Mouse (Mus musculus) lung, adult 18-20 months (tissue): ENCODE data around the gene Rcan2.
"Not testable (repeated sequence)": the region's sequence is repeated elsewhere in the genome, so short reads cannot be mapped to it uniquely, and the experiment has no call there.

Experiments used
- DNase-seq, 2 experiments: peaks; one replicate each; pipeline ENCODE4 v3.0.0; 2022; ENCODE audit warnings: mixed read lengths in 2 of 2

Gene Rcan2

DNA sequence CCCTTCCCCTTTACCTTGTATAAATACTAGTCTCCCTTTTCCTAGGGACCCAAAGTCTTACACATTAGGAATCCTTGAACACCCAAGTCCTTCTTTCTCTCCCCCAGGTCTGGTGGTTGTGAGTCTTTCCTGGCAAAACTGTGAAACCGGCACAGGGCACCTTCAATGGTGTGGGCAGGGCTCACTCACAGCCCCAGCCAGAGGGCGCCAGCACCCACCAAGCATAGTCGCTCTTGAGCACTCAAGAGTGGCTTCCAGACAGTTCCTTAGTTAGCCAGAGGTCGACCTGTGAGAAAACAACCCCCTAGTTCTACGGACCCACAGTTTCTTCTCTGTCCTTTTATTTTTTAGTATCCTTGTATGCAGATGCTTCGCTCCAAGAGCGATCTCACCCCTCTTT lies at the start of gene Rcan2:
Rcan2 (plus strand) TSS at position 275 of the 400 bp plus-strand sequence.
- peak; percentile 65 to 67 for DNase-seq

DNA sequence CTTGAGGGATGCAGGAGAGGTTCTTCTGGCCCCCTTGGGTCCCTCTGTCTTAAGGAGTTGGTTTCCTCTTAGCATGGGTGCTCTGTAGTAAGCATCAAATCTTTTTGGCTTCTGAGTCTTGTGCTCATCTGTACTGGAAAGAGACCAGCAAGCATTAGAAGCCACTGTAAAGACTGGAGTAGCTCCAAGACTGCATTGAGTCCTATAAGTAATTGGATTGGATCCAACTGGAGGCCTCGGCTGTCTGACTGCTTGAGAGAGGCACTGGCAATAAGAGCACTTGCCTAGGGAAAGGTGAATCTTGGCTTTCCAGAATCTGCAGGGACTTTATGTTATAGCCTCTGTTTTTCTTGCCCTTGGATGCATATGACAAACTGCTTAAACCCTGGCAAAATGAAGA lies 48.3 kb upstream of the Rcan2 start:
- DNase-seq = no peak

DNA sequence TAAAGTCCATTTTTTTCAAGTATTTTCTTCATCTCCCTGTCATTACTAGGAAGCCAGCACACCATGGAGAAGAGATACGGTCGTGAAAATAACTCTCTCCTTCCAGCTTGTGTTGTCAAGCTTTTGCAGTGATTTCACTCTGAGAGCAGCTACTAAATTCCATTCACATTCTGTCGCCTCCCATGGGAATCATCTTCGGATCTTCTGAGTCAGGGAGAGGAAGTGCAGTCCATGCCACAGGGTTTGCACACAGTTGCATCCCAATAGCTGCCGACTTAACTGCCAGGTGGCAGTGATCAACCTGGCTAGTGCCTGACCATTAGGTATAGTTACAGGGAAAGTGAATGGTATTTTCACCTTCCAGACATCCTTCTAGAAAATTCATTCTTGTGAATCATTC lies 46.5 kb upstream of the Rcan2 start:
- no peak for DNase-seq

DNA sequence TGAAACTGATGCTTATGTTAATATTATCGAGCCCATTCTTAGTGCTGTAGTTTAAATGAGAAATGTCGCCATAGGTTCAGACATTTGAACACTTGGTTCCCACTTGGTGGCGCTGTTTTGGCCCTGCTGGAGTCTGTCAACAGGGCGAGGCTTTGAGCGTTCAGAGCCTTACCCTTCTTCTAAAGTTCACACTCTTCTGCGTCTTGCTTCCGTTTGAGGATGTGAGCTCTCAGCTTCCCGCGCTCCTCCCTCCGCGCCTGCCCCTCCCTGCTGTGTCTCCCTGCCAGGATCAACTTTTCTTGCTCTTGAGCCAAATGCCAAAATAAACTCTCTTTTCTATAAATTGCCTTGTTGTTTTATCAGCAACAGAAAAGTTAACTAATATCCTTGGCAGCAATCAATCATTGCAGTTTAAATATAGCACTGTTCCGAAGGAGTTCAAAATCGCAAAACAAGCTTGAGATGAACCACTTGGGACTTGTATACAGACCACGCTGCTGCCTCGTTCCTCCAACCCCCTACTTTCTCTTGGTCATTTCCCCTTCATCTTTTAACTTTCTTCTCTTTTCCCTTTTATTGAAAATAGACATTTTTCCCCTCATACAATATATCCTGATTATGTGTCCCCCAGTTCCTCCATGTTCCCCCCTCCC lies 42.4 kb upstream of the Rcan2 start:
- peak; percentile 38 to 40 for DNase-seq

DNA sequence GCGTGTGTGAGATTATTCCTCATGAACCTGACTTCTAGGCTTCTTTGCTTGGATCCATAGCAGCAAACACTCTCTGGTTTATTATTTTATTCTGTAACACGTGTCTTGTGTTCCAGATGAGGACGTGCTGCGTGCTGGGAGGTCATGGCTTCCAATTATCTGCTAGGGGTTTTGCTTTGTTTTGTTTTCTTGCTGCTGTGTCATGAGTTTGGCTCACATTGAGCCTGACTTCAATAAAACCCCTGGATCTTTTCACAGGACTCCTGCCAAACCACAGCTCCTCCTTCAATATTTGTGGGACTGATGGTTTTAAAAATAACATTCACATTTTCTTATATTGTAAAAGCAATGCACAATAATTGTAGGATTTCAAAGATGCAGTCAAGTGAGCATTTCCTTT lies 16.6 kb upstream of the Rcan2 start:
- DNase-seq = no peak

DNA sequence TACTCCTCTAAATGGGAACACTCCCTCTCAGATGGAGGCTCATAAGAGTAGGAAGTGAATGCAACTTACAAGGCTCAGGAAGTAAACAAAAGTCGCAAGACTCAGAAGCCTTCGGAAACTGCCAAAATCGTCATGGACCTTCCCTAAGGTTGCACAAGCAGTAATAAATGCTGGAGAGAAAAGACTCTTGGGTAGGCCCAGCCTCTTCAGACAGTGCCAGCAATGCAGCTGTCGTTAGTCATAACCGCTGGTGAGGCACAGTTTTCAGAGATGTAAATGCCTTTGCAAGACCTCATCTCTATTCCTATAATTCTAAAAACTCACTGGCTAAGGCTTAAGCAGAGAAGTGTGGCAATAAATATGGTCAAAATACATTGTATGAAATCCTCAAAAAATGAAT lies 12.9 kb upstream of the Rcan2 start:
- DNase-seq = no peak

DNA sequence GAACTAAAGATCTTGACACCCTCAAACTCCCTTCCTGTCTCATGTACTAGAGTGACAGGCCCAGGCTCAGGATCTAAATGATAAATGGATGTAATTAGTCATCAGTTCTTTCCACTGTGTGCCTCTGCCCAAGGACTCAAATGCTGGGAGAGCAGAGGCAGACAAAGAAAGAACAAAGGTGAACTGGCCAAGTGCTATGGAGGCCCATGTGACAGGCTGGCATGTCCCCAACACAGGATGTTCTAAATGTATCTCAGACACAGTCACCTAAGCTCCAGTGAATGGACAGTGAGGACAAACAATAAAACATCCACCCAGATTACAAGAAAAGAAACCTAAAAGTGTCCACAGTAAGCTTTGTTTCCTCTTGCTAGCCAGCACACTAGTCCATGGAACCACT lies 11.8 kb upstream of the Rcan2 start:
- DNase-seq = no peak

DNA sequence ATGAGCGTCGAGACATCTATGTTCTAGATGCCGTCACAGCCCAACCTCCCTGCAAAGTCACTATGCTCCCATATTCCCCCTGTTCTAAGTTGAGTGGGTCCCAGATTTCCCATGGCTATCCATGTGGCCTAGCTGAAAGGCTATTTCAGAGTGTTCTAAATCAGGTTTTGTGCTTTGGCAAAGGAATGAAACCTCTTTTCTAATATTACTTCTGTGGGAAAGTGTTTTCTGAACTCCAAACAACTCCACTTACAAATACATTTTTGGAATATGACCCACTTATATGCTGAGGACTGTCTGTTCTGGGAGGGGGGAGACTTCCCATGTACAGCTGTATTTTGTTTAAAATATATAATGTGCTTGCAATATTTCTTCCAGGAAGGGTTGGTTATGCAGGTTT lies 9.4 kb upstream of the Rcan2 start:
- no peak for DNase-seq

DNA sequence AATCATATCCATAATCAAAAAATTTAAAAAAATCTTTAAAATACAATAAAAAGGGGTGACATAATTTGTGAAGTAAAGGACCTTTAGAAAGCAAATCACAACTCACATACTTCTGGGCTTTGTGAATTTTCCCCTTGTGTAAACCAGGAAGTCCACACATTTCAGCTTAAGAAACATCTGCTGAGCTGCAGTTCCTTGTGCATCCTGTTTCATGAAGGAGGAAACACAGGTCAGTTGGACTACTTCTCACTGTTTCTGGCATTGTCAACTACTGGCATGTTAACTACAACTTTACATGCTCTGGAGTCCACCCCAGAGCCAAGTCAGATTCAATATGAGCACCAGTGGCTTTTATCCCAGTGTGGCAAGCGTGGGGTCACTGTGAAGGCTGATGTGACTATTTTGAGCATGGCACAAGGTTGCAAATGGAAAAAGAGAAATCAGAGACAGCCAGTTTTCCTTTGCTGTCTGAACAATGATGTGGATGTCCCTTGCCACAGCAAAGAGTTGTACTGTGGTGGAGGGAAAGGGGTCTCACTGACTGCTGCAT lies 6.3 kb upstream of the Rcan2 start:
- no peak for DNase-seq

DNA sequence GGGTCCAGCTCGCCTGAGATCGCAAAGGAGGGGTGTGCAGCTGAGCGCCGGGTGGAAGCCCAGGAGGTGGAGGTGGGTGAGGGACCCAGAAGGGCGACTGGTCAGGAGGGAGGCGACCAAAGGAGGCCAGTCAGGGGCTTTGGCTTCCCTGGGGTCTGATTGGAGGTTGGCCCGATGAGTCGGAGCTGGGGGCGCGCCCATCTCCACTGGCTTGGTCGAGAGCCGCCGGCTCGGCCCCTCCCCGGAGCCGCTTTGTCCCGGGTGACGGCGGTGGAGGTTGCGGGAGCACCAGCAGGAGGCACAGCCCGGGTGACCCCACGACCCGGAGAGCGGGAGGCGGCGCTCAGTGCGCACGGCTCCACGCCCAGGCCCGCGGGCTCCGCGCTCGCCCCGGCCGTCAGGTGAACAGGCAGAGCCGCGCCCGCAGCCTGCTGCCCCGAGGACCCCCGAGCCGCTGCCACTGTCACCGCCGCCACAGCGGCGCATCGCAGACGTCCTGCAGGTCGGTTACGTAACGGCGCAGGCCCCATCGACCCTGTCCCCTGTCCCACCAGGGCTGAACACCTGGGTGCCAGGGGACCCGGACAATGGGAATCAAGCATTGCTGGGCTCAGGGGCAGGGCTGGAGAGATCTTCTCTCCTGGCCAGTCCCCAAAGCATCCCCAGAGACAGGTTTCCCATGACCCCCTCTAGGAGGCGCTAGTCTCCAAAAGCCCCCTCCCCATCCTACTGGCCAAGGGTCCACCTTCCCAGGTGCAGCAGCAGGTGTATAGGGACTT lies 633 bp downstream of the Rcan2 start:
- DNase-seq = peak; percentile 37 to 46

DNA sequence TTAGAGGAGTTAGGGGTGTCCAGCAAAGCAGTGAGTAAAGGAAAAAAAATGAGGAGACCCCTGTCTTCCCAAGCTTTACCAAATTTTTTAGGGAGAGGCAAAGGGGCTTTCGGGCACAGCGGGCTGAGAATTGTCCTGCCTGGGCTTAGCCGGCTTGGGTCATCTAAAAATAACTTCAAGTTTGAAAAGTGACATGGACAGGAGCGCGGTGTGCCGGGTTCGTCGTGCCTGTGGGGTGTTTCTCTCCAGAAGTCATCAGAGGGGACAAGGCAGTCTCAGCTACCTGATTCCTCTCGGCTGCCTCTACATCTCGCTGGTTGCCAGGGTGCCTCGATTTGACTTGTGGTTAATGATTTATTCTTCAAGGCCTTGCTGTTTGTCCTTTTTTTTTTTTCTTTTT lies 1.3 kb downstream of the Rcan2 start:
- DNase-seq = no peak

DNA sequence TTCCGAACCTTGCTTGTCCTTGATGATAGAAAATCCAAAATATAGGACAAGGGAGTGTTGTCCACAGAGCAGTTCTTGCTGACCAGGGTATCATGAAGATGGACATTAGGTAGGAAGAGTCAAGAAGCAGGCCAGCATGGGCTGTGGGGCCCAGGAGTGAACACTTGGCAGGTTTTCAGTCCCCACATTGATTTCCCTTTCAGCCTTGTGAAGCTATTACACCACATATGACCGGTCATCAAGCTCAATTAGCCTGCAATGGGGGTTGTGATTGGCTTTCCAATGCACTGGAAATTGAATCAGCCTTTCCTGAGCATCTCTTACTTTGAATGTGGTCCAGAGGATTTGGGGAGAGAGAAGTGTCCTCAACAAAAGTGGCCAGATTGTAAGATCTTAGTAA lies 2.0 kb downstream of the Rcan2 start:
- DNase-seq = no peak

DNA sequence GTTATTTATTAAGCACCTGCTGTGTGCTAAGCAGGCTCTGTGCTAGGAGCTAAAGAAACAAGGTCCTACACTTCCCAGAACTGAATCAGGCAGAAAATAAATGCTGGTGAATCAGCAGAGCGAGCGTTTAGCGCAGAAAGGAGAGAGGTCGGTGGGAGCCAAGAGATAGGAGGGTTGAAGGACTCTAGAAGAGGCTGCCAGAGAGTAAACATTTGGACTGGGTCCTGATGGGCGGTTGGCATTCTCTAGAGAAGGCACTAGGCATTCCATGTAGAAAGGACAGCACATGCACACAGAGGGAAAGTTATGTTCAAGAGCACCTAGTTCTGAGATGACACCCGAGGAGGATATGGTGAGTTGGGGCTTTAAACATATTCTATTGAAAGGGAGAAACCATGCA lies 2.6 kb downstream of the Rcan2 start:
- DNase-seq = peak in 1 of 2 experiments; percentile 9

DNA sequence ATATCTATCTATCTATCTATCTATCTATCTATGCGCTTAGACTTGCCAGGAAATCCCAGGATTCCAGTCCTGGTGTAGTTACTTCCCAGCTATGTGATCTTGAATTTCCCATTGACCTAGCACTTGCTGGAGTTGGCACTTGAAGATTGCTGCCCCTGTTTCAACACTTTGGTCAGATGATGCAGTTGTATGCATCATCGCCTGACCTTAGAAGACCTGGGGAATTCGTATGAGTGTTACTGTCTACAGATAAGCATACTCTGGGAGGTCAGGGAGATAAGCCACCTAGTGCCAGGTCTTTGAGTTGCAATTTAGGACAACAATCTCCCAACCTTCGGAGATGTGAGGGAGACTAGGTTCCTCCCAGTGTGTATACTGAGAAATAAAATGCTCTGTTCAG lies 5.7 kb downstream of the Rcan2 start:
- DNase-seq = no peak

DNA sequence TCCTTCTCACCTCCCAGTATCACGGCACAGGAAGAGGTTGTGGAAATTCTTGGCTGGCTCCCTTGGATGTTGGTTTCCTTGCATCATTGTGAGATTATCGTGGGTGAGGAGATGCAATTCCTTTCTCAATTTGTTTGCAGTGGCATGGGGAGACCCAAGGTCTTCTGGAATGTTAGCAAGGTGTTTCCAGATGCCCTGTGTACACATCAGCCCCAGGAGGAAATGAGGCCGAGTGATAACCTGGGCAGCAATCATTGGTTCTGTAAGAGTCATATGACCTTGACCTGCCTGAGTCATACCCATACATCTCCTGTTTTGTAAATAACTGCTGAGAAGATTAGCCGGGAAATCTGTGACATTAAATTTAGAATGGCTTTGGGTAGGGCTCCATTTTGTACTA lies 10.3 kb downstream of the Rcan2 start:
- DNase-seq = no peak

DNA sequence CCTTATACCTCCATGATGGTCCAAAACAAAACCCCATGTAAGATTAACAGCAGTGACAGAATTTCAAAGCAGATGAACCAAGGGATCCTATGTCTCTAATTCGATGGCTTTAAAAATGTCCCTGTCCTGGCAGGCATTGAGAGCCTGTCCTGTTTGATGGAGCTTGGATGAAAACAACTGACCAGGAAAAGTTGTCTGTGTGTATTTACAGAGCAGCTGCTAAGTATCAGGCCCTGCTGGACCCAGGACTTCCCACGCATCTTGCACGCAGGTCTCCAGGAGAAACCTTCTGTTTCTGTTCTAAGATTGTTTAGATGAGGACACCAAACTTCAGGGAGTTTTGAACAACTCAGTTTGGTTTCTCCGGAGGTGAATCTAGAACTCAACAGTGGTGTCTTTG lies 14.2 kb downstream of the Rcan2 start:
- DNase-seq = no peak

DNA sequence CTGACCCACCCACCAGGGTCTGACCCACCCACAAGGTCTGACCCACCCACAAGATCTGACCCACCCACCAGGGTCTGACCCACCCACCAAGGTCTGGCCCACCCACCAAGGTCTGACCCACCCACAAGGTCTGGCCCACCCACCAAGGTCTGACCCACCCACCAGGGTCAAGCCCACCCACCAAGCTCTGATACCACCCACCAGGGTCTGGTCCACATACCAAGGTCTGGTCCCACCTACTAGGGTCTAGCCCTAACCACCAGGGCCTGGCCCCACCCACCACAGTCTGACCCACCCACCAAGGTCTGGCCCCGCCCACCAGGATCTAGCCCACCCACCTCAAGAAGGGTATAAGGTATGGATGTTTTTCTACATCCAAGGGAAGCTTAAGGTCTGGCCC lies 15.3 kb downstream of the Rcan2 start:
- DNase-seq = no peak

DNA sequence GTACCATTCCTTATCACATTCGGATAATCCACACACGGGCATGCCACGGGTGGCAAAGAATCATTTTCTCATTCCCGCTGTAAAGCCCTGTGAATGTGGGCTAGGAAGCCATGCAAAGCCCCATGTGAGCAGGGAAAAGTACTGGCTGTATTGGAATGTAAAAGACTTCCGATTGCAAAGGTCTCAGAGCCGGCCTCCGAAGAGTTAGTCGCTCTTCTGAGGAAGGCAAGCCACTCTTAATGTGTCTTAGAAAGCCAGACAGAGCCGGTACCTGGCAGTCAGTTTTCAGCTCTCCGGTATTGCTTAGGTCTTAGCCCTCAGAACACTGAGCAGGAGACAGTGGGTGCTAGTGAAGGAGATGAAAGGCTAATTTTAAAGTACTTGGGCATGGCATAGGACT lies 16.0 kb downstream of the Rcan2 start:
- DNase-seq = no peak

DNA sequence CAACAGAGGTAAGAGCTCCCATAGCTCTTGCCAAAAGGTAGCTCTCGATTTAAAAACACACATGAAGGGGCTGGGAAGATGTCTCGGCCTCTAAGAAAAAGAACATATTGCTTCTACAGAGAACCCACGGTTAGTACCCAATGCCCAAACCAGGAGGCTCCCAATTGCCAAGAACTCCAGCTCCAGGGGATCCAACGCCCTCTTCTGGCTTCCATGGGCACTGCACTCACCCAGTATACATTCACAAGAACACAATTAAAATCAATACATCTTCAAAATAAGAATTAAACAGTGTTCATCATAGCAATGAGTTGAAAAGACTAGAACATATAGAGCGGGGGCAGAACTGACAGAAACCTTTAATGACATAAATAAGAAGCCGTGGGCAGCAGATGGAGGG lies 17.2 kb downstream of the Rcan2 start:
- DNase-seq = no peak

DNA sequence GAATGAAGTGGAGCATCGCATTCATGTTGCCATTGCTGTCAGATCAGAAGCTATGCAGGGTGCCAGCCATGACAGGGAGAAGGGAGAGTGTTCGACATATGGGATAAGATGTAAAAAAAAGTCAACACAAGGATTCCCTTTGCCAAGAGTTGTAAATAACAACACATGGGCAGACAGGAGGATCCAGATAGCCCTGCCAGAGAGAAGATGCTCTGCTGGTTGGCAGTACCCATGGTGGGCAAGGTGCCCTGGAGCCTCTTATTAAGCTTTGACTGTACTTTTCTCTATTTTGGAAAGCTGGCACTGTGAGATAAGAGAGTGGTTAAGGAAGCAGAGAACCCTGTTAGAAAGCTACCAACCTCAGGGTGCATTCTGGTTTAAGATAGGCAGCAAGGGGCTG lies 19.8 kb downstream of the Rcan2 start:
- DNase-seq = no peak

DNA sequence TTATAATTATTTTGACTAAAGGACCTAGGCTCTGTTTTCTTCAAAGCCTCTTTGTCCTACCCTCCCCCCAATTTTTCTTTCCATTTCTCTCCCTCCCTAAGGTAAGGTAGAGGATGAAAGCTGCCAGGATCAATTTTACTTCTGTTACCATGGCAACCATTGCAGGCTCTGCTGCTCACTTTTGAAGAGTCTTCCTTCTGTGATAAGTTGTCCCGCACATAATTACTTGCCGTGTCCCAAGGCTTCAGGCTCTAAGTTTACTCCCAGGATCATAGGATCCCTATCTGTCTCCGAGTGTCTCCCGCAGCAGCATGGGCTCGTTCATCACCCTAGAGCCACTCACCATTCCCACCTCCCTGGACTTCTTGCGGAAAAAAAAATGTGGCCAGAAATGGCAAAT lies 21.1 kb downstream of the Rcan2 start:
- DNase-seq = no peak

DNA sequence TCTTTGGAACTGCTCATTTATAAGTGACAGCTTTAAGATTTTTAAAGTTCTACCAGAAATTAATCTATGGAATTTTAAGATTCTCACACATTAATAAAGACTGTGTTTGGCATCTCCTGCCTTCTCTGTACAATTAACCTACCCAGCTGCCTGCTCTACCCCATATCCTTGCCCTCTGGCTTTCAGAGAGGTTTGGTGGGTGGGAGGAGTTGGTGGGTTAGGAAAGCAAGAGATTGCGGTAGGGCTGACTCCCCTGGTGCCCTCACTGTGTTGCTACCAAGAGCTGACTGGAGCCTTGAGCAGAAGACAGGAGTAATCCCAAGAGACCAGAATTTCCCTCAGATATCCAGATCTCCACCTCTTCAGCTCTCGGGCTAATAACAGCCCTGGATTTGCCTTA lies 21.5 kb downstream of the Rcan2 start:
- no peak for DNase-seq

DNA sequence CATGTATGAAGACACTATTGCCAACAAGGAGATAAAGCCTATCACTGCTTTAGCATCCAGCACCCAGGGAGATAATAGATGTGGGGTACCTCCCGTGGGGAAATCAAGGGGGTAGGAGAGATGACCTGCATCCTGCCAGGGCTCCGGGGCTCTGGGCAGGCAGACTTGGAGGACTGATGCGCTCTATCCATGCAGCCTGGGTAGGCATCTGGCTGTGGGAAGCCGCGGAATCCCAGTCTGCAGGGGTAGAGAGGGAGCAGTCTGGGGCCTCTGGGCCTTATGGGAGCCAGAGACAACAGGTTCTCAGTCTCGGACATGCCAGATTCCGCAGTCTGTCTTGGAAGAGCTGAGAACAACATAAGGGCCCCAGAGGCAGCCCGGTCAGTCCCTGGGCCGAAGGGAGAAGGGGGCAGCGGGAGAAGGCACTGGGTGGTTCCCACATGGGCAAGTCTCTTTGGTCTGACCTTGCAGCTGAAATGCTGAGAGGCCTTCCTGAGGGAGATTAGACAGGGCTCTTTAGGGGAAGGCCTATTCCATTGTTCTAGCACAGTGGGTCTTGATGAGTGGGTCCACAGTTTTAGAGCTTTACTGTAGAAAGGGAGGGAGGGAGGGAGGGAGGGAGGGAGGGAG lies 23.7 kb downstream of the Rcan2 start:
- no peak for DNase-seq

DNA sequence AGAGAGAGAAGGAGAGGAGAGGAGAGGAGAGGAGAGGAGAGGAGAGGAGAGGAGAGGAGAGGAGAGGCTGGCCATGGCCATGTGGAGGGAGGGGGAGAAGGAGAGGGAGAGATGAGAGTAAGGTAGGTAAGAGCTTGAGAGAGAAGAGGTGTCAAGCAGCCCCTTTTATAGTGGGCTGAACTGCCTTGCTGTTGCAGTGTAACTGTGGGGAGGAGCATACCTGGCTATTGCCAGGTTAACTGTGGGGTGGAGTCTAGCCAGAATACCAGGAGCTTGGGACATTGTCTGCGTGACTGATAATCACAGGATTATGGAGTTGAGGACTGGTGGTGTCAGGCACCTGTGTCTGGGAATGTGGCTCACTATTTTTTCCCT lies 24.2 kb downstream of the Rcan2 start:
- not testable (repeated sequence) for DNase-seq
